Mouse (Mus musculus) CD8-positive naive resting alpha-beta T cell, adult 57 days (primary cell): ENCODE data around the gene Gm29106. TPM values are rescaled to one million over a fixed set of nuclear protein-coding genes. Genes with fewer than 3 reads are reported as not detected.

Source experiments
- total RNA-seq: library from RNA; stranded (reverse); gene quantifications from one replicate; pipeline ENCODE4 v1.2.4, GENCODE M21; 2023

The Gm29106 gene
- total RNA-seq: not detected

GRCm38 (mm10) chr1:118176242-118176641 lies at the start of gene Gm29106:
TSS of gene Gm29106 (plus strand) at chr1:118176542.

Other genes with a start within 250 kb of the Gm29106 start
- not detected for gene Gm28168, start 248.5 kb upstream of the Gm29106 start, total RNA-seq
- gene Gm7145, start 210.6 kb upstream of the Gm29106 start, total RNA-seq: not detected
- gene Tsn, start 135.2 kb downstream of the Gm29106 start, total RNA-seq: 89.8 TPM
- gene Nifk, start 145.3 kb downstream of the Gm29106 start, total RNA-seq: 36.0 TPM
- 81.3 TPM for gene Clasp1, start 212.5 kb downstream of the Gm29106 start, total RNA-seq